Mouse (Mus musculus): ENCODE results near the gene Pramef8.
"Not testable (repeated sequence)": the region's sequence is repeated elsewhere in the genome, so short reads cannot be mapped to it uniquely, and the experiment has no call there.

Gene Pramef8

DNA sequence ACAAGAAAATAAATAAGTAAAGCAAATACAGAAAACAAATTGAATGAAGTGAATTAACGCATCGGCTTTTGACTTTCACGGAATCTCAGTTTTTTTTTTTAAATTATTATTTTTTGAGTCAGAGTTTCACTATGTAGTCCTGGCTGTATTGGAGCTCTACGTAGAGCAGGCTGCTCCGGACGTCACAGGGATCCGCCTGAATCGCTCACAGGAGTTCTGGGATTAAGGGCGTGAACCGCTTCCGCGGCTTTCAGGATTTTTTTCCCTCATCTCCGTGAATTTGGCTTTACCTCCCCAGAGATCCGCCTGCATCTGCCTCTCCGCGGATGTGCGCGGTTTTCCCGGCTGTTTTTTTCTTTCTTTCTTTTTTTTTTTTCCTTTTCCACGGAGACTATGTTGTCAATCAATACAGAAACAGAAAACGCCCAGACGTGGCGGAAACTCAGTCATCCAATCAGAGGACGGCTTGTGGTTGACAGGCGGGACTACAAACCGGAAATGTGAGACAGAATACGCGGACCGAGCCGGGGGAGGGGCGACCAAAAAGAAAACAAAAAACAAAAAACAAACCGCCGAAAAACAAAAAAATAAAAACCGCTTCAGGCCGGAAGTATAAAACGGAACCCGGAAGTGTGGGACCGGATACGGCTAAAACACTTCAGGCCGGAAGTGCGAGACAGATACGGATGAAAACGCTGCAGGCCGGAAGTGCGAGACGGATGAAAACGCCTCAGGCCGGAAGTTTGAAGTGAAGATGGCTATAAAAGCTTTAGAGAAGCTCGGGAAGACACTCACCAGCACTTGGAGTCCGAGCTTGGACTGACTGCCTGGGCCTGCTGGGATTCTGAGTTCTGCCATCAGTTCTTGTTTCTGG is at the start of gene Pramef8:
TSS of gene Pramef8 (plus strand) at position 208 of the 874 bp plus-strand sequence.
- in situ Hi-C loops (cut with MboI; ENCODE audit: low pct_unique_long_range_greater_than_20kb in 1 of 2, low sequenced_read_pairs in 2 of 2, unreplicated experiment in 1 of 2), result no loop called here

DNA sequence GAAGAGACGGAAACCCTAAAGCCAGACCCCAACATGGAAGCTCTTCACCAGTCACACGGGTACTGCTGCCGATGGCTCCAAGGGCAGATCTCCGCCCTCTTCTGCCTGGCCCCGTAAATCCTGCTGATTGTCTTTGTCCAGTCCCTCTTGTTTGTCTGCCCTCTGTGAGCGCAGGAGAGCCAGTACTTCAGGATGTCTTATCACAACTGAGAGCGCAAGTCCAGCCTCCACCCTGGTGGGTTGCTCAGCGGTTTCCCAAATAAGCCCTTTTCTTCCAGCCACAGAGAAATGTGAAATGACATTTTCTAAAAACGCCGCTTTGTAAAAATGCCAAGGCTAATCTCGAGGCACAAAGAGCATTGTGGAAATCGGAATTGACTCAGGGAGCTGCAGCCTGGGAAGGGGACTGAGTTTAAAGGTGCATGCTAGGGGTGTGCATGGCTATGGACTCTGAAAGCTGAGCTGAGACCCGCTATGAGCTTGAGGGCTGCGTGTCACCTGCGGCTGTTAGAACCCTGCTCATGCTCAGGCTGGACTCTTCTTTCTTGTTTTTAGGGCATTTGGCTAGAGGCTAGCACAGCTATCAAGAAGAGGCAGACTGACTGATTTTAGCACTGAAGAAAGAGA is 45.7 kb upstream of the Pramef8 start:
- in situ Hi-C loops (cut with MboI; ENCODE audit: low pct_unique_long_range_greater_than_20kb in 1 of 2, low sequenced_read_pairs in 2 of 2, unreplicated experiment in 1 of 2), result no loop called here

DNA sequence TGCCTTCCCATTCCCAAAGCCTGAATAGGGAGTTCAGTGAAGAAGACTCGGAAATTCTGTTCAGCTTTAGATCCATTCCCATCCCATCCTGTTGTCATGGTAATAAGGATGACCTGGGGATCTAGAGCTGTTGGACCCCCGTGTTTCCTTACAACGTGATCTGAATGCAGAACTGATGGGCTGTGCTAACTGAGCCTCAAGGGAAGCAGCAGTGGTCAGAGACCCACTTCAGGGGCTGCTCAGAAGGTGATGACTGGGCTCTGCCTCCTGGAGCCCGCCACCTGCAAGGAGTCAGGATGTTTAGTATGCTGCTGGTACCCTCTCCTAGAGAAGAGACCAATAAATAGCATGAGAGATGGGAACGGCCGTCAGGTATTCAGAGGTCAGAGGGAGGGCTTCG is 32.7 kb upstream of the Pramef8 start:
- in situ Hi-C loops (cut with MboI; ENCODE audit: low pct_unique_long_range_greater_than_20kb in 1 of 2, low sequenced_read_pairs in 2 of 2, unreplicated experiment in 1 of 2), result no loop called here

DNA sequence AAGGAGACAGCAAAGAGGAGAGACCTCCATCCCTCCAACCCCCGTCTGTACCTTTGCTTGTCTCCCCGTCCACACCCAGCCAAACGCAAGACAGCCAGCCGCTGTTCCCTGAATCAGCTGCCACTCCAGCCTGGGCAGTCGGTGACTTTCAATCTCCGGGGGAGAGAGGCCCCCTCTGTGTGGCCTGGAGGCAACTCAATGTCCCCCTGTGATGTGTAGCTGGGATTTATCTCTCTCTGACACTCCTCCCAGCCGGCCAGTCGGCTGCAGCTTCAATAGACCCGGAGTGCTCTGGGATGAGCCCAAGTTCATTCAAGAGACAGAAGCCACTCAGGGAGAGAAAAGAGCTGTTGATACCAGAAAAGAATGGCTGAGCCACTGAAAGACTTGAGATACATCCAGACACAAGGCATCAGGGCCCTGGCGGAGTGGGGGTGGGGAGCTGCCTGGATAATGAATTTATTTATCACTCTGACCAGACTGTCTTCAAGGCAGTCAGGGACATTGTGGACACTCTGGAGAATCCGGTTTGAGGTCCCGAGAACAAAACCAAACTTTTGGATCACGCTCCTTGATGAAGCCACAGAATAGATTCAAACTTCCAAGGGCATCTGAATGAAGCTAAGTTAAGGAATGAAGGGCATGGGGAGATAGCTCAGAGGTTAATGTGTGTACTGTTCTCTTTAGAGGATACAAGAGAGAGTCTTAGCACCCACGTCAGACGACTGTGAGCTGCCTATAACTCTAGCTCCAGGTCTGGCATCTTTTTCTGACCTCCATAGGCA is 32.1 kb upstream of the Pramef8 start:
- in situ Hi-C loops (cut with MboI; ENCODE audit: low pct_unique_long_range_greater_than_20kb in 1 of 2, low sequenced_read_pairs in 2 of 2, unreplicated experiment in 1 of 2), result no loop called here

DNA sequence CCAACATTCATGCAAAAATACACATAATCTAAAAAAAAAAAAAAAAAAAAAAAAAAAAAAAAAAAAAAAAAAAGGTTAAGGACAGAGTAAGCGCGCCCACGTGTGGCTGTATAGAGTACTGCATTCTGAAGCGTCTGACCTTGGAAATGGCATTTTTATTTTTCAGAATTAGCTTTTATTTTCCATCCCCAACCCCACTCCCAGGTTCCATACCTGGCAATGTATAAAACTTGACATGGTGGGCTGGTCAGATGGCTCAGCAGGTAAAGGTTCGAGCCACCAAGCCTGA is 31.6 kb upstream of the Pramef8 start:
- in situ Hi-C loops (cut with MboI; ENCODE audit: low pct_unique_long_range_greater_than_20kb in 1 of 2, low sequenced_read_pairs in 2 of 2, unreplicated experiment in 1 of 2), result no loop called here

DNA sequence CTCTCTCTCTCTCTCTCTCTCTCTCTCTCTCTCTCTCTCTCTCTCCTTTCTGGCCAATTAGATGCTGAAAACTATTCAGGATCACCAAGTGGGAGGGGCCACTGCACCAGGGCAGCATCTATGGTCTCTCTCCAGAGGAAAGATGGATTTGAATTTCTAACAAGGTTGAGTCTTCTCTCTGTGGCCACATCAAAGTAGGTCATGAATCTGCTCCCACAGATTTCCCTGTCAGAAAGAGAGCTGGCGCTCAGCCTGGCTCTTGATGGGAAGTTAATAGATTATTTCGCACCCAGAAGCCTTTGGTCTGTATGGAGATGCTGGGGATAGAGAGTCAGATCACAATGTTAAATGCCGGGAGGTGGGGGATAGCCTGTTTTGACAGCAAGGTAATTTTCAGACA is 30.1 kb upstream of the Pramef8 start:
- in situ Hi-C loops (cut with MboI; ENCODE audit: low pct_unique_long_range_greater_than_20kb in 1 of 2, low sequenced_read_pairs in 2 of 2, unreplicated experiment in 1 of 2), result no loop called here

DNA sequence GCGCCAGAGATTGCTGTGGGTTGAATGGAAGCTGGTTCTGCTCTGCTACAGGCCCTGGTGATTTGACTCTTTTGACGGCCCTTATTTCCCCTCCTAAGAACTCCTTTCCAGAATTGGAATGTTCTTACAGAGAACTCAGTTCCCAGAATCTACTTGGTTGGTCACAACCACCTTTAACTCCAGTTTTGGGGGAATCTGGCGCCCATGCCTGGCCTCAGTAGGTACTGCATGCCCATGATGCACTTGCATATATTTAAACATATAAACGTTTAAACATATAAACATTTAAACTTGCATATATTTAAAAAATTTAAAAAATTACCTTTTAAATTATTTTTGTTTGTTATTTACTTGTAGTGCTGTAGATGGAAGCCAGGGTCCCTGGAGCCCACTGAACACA is 28.6 kb upstream of the Pramef8 start:
- in situ Hi-C loops (cut with MboI; ENCODE audit: low pct_unique_long_range_greater_than_20kb in 1 of 2, low sequenced_read_pairs in 2 of 2, unreplicated experiment in 1 of 2), result no loop called here

DNA sequence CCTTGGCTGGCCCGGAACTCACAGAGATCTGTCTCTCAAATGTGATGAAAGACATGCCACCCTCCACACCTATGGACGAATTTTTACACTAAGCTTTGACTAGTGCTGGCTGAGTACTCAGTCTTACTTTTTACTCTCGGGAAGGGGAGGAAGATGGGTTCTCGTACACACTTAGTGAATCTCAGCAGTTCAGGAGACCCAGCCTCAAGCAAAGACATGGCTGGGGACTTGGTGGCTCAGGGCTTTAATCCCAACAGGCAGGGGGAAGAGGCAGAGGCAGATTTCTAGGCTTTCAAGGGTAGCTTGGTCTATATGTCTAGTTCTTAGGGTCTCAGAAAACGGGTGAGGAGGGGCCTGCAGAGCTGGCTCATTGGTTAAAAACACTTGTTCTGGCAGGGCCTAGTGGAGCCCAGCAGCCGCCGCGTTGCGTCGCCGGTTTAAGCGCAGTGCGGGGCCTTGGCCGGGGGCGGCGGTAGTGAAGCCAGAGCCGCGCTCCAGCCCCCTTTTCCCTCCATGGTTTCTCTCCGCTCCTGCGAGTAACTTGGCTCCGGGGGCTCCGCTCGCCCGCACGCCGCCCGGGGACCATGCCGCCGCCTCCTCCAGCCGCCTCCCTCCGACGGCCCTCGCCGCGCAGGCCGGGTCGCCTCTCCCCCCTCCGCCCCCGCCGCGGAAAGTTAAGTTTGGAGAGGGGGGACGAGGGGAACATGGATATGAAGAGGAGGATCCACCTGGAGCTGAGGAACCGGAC is 23.1 kb upstream of the Pramef8 start:
- in situ Hi-C loops (cut with MboI; ENCODE audit: low pct_unique_long_range_greater_than_20kb in 1 of 2, low sequenced_read_pairs in 2 of 2, unreplicated experiment in 1 of 2), result no loop called here

DNA sequence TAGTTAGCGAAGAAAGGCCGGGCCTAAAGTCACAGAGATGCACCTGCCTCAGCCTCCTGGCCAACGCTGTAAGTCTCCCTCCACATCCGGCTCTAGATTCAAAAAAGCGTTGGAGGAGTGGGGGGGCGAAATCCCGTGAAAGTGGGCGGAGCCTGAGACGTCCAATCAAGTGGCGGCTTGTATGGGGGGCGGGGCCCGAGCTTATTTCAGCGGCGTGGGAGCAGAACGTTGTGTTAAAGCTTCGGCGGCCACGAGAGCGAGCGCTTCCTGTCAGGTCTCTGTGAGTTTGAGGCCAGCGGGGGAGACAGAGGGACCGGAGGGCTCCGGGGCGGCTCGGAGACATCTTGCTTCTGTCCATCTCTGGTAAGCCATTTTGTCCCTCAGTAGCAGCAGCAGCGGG is 18.0 kb upstream of the Pramef8 start, which contains the start of gene Pramel1:
TSS of gene Pramel1 (plus strand) at position 248 of the 400 bp plus-strand sequence.
- in situ Hi-C loops (cut with MboI; ENCODE audit: low pct_unique_long_range_greater_than_20kb in 1 of 2, low sequenced_read_pairs in 2 of 2, unreplicated experiment in 1 of 2), result no loop called here

DNA sequence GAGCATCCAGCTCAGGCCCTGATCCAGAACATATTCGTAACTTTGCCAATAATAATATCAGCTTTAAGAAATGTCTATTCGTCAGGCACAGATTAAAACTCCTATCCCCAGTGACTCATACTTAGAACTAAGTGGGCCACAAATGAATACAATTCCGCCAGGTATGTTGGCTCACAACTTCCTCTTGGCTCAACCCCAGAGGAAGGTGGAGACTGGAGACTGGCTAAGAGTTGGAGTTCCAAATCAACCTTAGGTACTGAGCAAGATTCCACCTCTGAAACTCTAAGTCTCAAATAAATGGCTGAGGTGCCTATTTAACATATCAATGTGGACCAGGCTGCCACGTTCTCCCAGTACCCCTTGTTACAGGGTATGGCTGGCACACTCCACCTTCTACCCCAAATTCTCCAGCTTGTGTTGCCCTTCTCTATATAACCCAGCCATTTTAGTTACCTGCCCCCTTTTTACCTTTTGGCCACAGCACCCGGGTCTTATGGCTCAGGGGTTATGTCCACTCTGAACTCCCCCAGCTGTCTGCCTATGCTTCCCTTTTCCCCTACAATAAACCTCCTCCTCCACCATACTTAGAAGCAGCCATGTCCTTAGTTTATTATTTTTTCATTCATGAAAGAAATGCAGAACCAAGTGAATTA is 534 bp upstream of the Pramef8 start:
- in situ Hi-C loops (cut with MboI; ENCODE audit: low pct_unique_long_range_greater_than_20kb in 1 of 2, low sequenced_read_pairs in 2 of 2, unreplicated experiment in 1 of 2), result no loop called here

DNA sequence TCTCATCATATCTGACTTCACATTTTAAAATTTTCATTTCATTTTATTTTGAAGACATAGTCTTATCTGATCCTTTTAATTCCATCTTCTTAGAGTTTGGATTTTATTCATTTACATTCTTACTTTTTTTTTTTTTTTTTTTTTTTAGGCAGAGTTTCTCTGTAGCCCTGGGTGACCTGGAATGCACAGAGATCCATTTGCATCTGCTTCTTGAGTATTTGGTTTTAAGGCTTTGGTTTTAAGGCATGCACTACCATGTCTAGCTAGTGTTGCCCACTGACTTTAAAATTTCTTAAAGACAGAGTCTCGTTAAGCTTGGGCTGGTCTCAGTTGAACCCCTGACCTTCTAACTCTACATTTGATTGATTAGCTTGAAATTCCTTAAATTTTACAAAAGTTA is 1.4 kb downstream of the Pramef8 start:
- in situ Hi-C loops (cut with MboI; ENCODE audit: low pct_unique_long_range_greater_than_20kb in 1 of 2, low sequenced_read_pairs in 2 of 2, unreplicated experiment in 1 of 2), result no loop called here

DNA sequence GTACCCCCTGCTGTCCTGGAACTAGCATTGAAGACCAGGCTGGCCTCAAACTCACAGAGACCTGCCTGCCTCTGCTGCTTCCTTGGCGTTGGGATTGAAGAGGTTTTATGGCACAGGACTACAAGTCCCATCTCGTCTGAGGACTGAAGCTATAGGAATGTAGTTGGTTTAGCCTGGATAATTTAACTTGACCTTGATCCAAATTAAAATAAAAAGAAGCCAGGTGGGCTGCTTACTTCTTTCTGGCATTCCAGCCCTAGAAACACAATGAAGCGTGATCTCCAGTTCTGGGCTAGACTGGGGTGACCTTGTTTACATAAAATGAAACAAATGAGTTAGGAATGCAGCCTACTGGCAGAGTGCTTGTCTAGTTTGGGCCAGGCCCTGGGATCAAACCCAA is 1.9 kb downstream of the Pramef8 start:
- in situ Hi-C loops (cut with MboI; ENCODE audit: low pct_unique_long_range_greater_than_20kb in 1 of 2, low sequenced_read_pairs in 2 of 2, unreplicated experiment in 1 of 2), result no loop called here

DNA sequence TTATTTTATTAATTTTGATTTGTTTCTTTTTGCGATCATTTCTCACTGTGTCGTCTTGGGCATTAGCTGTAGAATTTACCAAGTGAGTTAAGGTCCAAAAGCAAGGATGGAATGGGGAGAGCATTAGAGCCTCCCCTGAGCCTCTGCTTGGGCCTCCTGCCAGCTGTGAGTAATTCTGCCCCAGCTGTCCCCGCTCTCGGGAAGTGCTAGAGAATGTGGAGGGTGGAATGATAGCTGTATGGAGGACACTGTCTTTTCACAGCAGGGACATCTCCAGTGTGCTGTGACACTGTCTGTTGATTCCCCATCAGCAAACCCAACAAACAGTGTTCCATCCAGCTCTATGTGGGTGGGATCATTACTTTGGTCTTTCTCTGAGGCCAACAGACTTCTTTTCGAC is 14.5 kb downstream of the Pramef8 start:
- in situ Hi-C loops (cut with MboI; ENCODE audit: low pct_unique_long_range_greater_than_20kb in 1 of 2, low sequenced_read_pairs in 2 of 2, unreplicated experiment in 1 of 2), result not testable (repeated sequence)

DNA sequence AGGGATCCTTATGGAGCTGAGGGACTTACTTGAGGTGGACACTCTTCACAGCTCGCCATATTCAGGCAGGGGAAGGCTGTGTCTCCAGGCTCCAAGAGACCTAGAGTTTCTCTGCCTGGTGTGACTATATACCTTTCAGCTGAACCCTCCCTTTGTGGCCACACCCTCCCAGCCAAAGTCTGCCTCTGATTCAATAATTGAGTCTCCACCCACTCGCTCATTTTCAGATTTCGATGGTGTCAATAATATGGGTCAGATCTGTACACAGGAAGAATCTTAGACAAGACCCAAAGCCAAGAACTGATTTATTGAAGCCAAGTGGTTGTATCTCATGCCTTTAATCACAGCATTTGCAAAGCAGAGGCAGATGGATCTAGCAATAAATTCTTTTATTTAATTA is 38.0 kb downstream of the Pramef8 start, which contains the start of gene Oog4:
TSS of gene Oog4 (minus strand) at position 101 of the 400 bp plus-strand sequence.
- in situ Hi-C loops (cut with MboI; ENCODE audit: low pct_unique_long_range_greater_than_20kb in 1 of 2, low sequenced_read_pairs in 2 of 2, unreplicated experiment in 1 of 2), result no loop called here

Data from mouse embryonic stem cell (cell line).